Mouse (Mus musculus): ENCODE data around the gene Rpgrip1l. TPM values are rescaled to one million over a fixed set of nuclear protein-coding genes. Genes with fewer than 3 reads are reported as not detected.

The Rpgrip1l gene
- polyA plus RNA-seq, 1 experiment from 2014 or later: 13.8 TPM

- ATAC-seq (ENCODE audit: low read depth): no peak; the same call in 1 of the 2 replicates
- no peak overlapping the region for H3K9ac ChIP-seq (ENCODE audit: low read depth, low read length)
- whole genome bisulfite sequencing: 73% methylated on average over 14 of the region's 14 CpGs
- no peaks in the 10 kb centered on the region for H3K4me1 ChIP-seq (ENCODE audit: control insufficient read depth, insufficient read depth, low read length)
- H3K36me3 ChIP-seq (ENCODE audit: control insufficient read depth, insufficient read depth, low read length): no peaks in the 10 kb centered on the region
- no peak for DNase-seq (ENCODE audit: low spot score)
- H3K27ac ChIP-seq (replicated peaks; ENCODE audit: low read depth, low read length): no peak overlapping the region
- H3K4me3 ChIP-seq (ENCODE audit: low read depth, low read length): no peak overlapping the region
- no peaks in the 10 kb centered on the region for H3K27me3 ChIP-seq (replicated peaks; ENCODE audit: control insufficient read depth, insufficient read depth, low read length)
- no peak overlapping the region for H3K4me2 ChIP-seq (ENCODE audit: low read depth, low read length)
- no peaks in the 10 kb centered on the region for H3K9me3 ChIP-seq (ENCODE audit: control insufficient read depth, low read length)
These were observed 136.9 kb downstream of the Rpgrip1l start for GRCm38 (mm10) chr8:91176176-91176575.

- Histone ChIP-seq H3K27ac (replicated peaks; ENCODE audit: low read depth, low read length) (no peak overlapping the region), H3K27me3 (replicated peaks; ENCODE audit: control insufficient read depth, insufficient read depth, low read length) (no peaks in the 10 kb centered on the region), H3K4me3 (ENCODE audit: low read depth, low read length) (no peak overlapping the region), H3K4me2 (ENCODE audit: low read depth, low read length) (no peak overlapping the region), H3K4me1 (ENCODE audit: control insufficient read depth, insufficient read depth, low read length) (no peaks in the 10 kb centered on the region), H3K36me3 (ENCODE audit: control insufficient read depth, insufficient read depth, low read length) (no peaks in the 10 kb centered on the region), H3K9ac (ENCODE audit: low read depth, low read length) (no peak overlapping the region), H3K9me3 (ENCODE audit: control insufficient read depth, low read length) (no peaks in the 10 kb centered on the region)
- peak; percentile 63; the same call in 1 of the 2 replicates for ATAC-seq (ENCODE audit: low read depth)
- 33% methylated on average over 13 of the region's 13 CpGs for WGBS
- peak; percentile 59 for DNase-seq (ENCODE audit: low spot score)
These were observed 141.5 kb downstream of the Rpgrip1l start for GRCm38 (mm10) chr8:91171605-91172004.

- Histone ChIP-seq H3K4me3 (ENCODE audit: low read depth, low read length) (no peak overlapping the region), H3K27me3 (replicated peaks; ENCODE audit: control insufficient read depth, insufficient read depth, low read length) (no peaks in the 10 kb centered on the region), H3K36me3 (ENCODE audit: control insufficient read depth, insufficient read depth, low read length) (no peaks in the 10 kb centered on the region), H3K4me1 (ENCODE audit: control insufficient read depth, insufficient read depth, low read length) (no peaks in the 10 kb centered on the region), H3K4me2 (ENCODE audit: low read depth, low read length) (no peak overlapping the region), H3K9me3 (ENCODE audit: control insufficient read depth, low read length) (no peaks in the 10 kb centered on the region), H3K9ac (ENCODE audit: low read depth, low read length) (no peak overlapping the region), H3K27ac (replicated peaks; ENCODE audit: low read depth, low read length) (no peak overlapping the region)
- DNase-seq (ENCODE audit: low spot score) (peak; percentile 19), ATAC-seq (ENCODE audit: low read depth) (no peak)
- WGBS: 48% methylated on average over 14 of the region's 14 CpGs
These were observed 142.1 kb downstream of the Rpgrip1l start for GRCm38 (mm10) chr8:91170914-91171313.

GRCm38 (mm10) chr8:91170152-91170551, 142.9 kb downstream of the Rpgrip1l start:
- 77% methylated on average over 6 of the region's 6 CpGs for WGBS
- no peak for DNase-seq (ENCODE audit: low spot score)

More at GRCm38 (mm10) chr8:91170152-91170551, 142.9 kb downstream of the Rpgrip1l start:
- Histone ChIP-seq H3K27me3 (replicated peaks; ENCODE audit: control insufficient read depth, insufficient read depth, low read length) (no peaks in the 10 kb centered on the region), H3K4me2 (ENCODE audit: low read depth, low read length) (no peak overlapping the region), H3K9ac (ENCODE audit: low read depth, low read length) (no peak overlapping the region), H3K9me3 (ENCODE audit: control insufficient read depth, low read length) (no peaks in the 10 kb centered on the region), H3K36me3 (ENCODE audit: control insufficient read depth, insufficient read depth, low read length) (no peaks in the 10 kb centered on the region), H3K4me1 (ENCODE audit: control insufficient read depth, insufficient read depth, low read length) (no peaks in the 10 kb centered on the region), H3K27ac (replicated peaks; ENCODE audit: low read depth, low read length) (no peak overlapping the region), H3K4me3 (ENCODE audit: low read depth, low read length) (no peak overlapping the region)
- no peak for ATAC-seq (ENCODE audit: low read depth)

Other genes starting within 250 kb of the Rpgrip1l start
- gene Rbl2, start 243.2 kb downstream of the Rpgrip1l start, polyA plus RNA-seq (2014; fragmentation: Nextera tagmentation; extraction: Ambion mirVana): 20.6 and 21.6 TPM in 2 replicates
- 57.3 and 58.5 TPM in 2 replicates for gene Aktip, start 113.3 kb downstream of the Rpgrip1l start, polyA plus RNA-seq (2014; fragmentation: Nextera tagmentation; extraction: Ambion mirVana)
- 107 and 108 TPM in 2 replicates for gene Fto, start 263 bp upstream of the Rpgrip1l start, polyA plus RNA-seq (2014; fragmentation: Nextera tagmentation; extraction: Ambion mirVana)

Data from embryonic facial prominence, embryonic 14.5 days (tissue).